Mouse (Mus musculus): ENCODE results near the gene B9d2. TPM values are rescaled to one million over a fixed set of nuclear protein-coding genes. Genes with fewer than 3 reads are reported as not detected.

Gene B9d2
- polyA plus RNA-seq, 1 experiment: 40.7 TPM

DNA sequence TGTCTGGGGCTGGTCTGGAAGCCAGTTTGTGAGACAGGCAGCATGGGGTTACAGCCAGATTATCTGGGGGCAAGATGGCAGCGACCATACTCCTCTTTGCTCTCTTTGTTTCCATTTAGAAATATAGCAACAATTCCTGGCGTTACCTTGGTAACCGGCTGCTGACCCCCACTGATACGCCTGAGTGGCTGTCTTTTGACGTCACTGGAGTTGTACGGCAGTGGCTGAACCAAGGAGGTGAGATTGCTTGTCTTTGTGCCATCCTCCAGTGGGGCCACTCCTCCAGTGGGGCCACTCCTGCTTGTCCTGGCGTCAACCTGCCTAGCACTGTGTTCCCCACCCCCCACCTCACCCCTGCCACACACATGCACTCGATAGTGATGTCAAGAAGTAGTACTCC lies 13.5 kb downstream of the B9d2 start:
- Histone ChIP-seq H3K27me3 (ENCODE audit: control insufficient read depth, insufficient read depth, insufficient read length) (no peaks in the 10 kb centered on the region), H3ac (ENCODE audit: control insufficient read depth, insufficient read length) (no peak overlapping the region), H3K79me2 (ENCODE audit: control insufficient read depth, insufficient read depth) (peaks cover 11% of the 10 kb centered on the region), H3K4me3 (no peak overlapping the region), H3K4me2 (ENCODE audit: low read depth) (no peak overlapping the region), H3K36me3 (ENCODE audit: control insufficient read depth, insufficient read depth) (peaks cover 16% of the 10 kb centered on the region)
- TF ChIP-seq USF1 (IDR thresholded peaks at IDR 0.05; ENCODE audit: low read depth) (no peak), E2F4 (IDR thresholded peaks at IDR 0.05; ENCODE audit: insufficient read depth) (no peak), MYOD1 (IDR thresholded peaks at IDR 0.05; ENCODE audit: control insufficient read depth in 1 of 3, insufficient read length in 2 of 3, low read depth in 2 of 3) (no peak)

DNA sequence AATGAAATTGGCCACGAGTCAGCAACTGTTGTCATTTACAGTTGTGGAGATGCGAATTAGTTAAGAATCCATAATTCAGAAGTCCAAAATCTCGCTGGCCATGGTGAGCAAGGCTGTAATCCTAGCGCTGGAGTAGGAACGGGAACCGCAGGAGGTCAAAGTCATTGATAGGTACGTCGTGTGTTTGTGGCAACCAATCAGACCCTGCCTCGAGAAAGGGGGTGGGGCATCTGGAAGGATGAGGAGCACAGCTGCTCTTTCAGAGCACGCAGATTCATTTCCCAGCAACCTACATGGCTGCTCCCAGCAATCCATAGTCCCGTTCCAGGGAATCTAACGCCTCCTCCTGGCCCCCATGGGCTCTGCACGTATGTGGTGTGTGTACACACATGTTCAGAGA lies 19.3 kb downstream of the B9d2 start:
- Histone ChIP-seq H3K4me2 (ENCODE audit: low read depth) (no peak overlapping the region), H3K79me2 (ENCODE audit: control insufficient read depth, insufficient read depth) (no peaks in the 10 kb centered on the region), H3ac (ENCODE audit: control insufficient read depth, insufficient read length) (no peak overlapping the region), H3K36me3 (ENCODE audit: control insufficient read depth, insufficient read depth) (peaks cover 32% of the 10 kb centered on the region), H3K27me3 (ENCODE audit: control insufficient read depth, insufficient read depth, insufficient read length) (no peaks in the 10 kb centered on the region), H3K4me3 (no peak overlapping the region)
- TF ChIP-seq POLR2A (IDR thresholded peaks at IDR 0.05; ENCODE audit: insufficient read length, low read depth): no peak
- TF ChIP-seq TCF12 (IDR thresholded peaks at IDR 0.05; ENCODE audit: insufficient read depth, poor library complexity, severe bottlenecking): no peak
- TF ChIP-seq POLR2AphosphoS2 (IDR thresholded peaks at IDR 0.05; ENCODE audit: insufficient read length, low read depth): no peak
- TF ChIP-seq MYOD1 (IDR thresholded peaks at IDR 0.05; ENCODE audit: control insufficient read depth in 1 of 3, insufficient read length in 2 of 3, low read depth in 2 of 3): no peak
- no peak for TF ChIP-seq USF1 (IDR thresholded peaks at IDR 0.05; ENCODE audit: low read depth)
- TF ChIP-seq MAX (IDR thresholded peaks at IDR 0.05; ENCODE audit: low read depth): no peak
- no peak for TF ChIP-seq SRF (IDR thresholded peaks at IDR 0.05; ENCODE audit: control insufficient read depth, insufficient read length, low read depth)
- no peak for TF ChIP-seq MYOG (IDR thresholded peaks at IDR 0.05; ENCODE audit: control insufficient read depth in 1 of 3, insufficient read depth in 1 of 3, insufficient read length in 2 of 3, low read depth in 2 of 3)
- TF ChIP-seq REST (IDR thresholded peaks at IDR 0.05; ENCODE audit: insufficient read depth, insufficient read length): no peak
- TF ChIP-seq CEBPB (IDR thresholded peaks at IDR 0.05; ENCODE audit: insufficient read depth, poor library complexity, severe bottlenecking): no peak
- no peak for TF ChIP-seq E2F4 (IDR thresholded peaks at IDR 0.05; ENCODE audit: insufficient read depth)
- no peak for TF ChIP-seq TCF3 (IDR thresholded peaks at IDR 0.05; ENCODE audit: insufficient read length, low read depth)

DNA sequence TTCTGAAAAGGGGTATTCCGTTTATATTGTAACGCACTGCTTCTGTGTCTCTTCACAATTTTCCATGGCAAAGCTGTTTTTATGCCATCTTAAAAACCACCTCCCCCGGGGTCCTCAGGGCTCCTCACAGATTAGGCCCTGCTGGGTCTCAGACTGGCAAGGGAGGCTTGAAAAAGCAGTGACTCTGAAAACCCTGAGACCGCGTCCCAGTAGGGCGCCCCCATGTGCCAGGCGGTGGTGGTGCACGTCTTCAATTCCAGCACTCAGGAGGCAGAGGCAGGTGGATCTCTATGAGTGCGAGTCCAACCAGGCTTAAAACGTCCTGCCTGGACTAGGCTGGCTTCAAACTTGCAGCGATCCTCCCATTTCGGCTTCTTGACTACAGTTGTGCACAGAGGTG lies 20.2 kb downstream of the B9d2 start:
- no peak for TF ChIP-seq MAX (IDR thresholded peaks at IDR 0.05; ENCODE audit: low read depth)
- no peak for TF ChIP-seq TCF3 (IDR thresholded peaks at IDR 0.05; ENCODE audit: insufficient read length, low read depth)
- no peak for TF ChIP-seq REST (IDR thresholded peaks at IDR 0.05; ENCODE audit: insufficient read depth, insufficient read length)
- no peak for TF ChIP-seq POLR2AphosphoS2 (IDR thresholded peaks at IDR 0.05; ENCODE audit: insufficient read length, low read depth)
- no peak for TF ChIP-seq POLR2A (IDR thresholded peaks at IDR 0.05; ENCODE audit: insufficient read length, low read depth)
- TF ChIP-seq CEBPB (IDR thresholded peaks at IDR 0.05; ENCODE audit: insufficient read depth, poor library complexity, severe bottlenecking): no peak
- no peak for TF ChIP-seq MYOG (IDR thresholded peaks at IDR 0.05; ENCODE audit: control insufficient read depth in 1 of 3, insufficient read depth in 1 of 3, insufficient read length in 2 of 3, low read depth in 2 of 3)
- no peak for TF ChIP-seq SRF (IDR thresholded peaks at IDR 0.05; ENCODE audit: control insufficient read depth, insufficient read length, low read depth)
- no peak for TF ChIP-seq MYOD1 (IDR thresholded peaks at IDR 0.05; ENCODE audit: control insufficient read depth in 1 of 3, insufficient read length in 2 of 3, low read depth in 2 of 3)
- no peak for TF ChIP-seq USF1 (IDR thresholded peaks at IDR 0.05; ENCODE audit: low read depth)
- no peak for TF ChIP-seq E2F4 (IDR thresholded peaks at IDR 0.05; ENCODE audit: insufficient read depth)
- H3K36me3 ChIP-seq (ENCODE audit: control insufficient read depth, insufficient read depth): peaks cover 27% of the 10 kb centered on the region
- H3K4me3 ChIP-seq: no peak overlapping the region
- H3K79me2 ChIP-seq (ENCODE audit: control insufficient read depth, insufficient read depth): no peaks in the 10 kb centered on the region
- no peaks in the 10 kb centered on the region for H3K27me3 ChIP-seq (ENCODE audit: control insufficient read depth, insufficient read depth, insufficient read length)
- H3K4me2 ChIP-seq (ENCODE audit: low read depth): no peak overlapping the region
- H3ac ChIP-seq (ENCODE audit: control insufficient read depth, insufficient read length): no peak overlapping the region

DNA sequence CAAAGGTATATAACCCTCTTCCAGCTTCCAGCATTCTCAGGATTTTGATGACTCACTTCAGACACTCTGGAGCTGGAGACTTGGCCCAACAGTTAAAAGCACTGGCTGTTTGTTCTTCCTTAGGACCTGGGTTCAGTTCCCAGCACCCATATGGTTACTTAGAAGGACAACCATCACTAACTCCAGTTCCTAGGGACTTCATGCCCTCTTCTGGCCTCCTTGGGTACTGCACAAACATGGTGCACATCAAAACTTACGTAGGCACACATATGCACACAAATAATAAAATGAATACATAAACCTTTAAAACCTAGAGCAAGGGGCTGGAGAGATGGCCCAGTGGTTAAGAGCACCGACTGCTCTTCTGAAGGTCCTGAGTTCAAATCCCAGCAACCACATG lies 21.8 kb downstream of the B9d2 start:
- H3K27me3 ChIP-seq (ENCODE audit: control insufficient read depth, insufficient read depth, insufficient read length): no peaks in the 10 kb centered on the region
- no peak overlapping the region for H3K4me3 ChIP-seq
- H3K4me2 ChIP-seq (ENCODE audit: low read depth): no peak overlapping the region
- peaks cover 24% of the 10 kb centered on the region for H3K36me3 ChIP-seq (ENCODE audit: control insufficient read depth, insufficient read depth)
- H3K79me2 ChIP-seq (ENCODE audit: control insufficient read depth, insufficient read depth): no peaks in the 10 kb centered on the region
- H3ac ChIP-seq (ENCODE audit: control insufficient read depth, insufficient read length): no peak overlapping the region
- TF ChIP-seq MYOD1 (IDR thresholded peaks at IDR 0.05; ENCODE audit: control insufficient read depth in 1 of 3, insufficient read length in 2 of 3, low read depth in 2 of 3): no peak
- TF ChIP-seq E2F4 (IDR thresholded peaks at IDR 0.05; ENCODE audit: insufficient read depth): no peak
- TF ChIP-seq TCF3 (IDR thresholded peaks at IDR 0.05; ENCODE audit: insufficient read length, low read depth): no peak
- TF ChIP-seq POLR2AphosphoS2 (IDR thresholded peaks at IDR 0.05; ENCODE audit: insufficient read length, low read depth): no peak
- TF ChIP-seq REST (IDR thresholded peaks at IDR 0.05; ENCODE audit: insufficient read depth, insufficient read length): no peak
- no peak for TF ChIP-seq MAX (IDR thresholded peaks at IDR 0.05; ENCODE audit: low read depth)
- no peak for TF ChIP-seq SRF (IDR thresholded peaks at IDR 0.05; ENCODE audit: control insufficient read depth, insufficient read length, low read depth)
- no peak for TF ChIP-seq CEBPB (IDR thresholded peaks at IDR 0.05; ENCODE audit: insufficient read depth, poor library complexity, severe bottlenecking)
- TF ChIP-seq POLR2A (IDR thresholded peaks at IDR 0.05; ENCODE audit: insufficient read length, low read depth): no peak
- no peak for TF ChIP-seq TCF12 (IDR thresholded peaks at IDR 0.05; ENCODE audit: insufficient read depth, poor library complexity, severe bottlenecking)
- TF ChIP-seq MYOG (IDR thresholded peaks at IDR 0.05; ENCODE audit: control insufficient read depth in 1 of 3, insufficient read depth in 1 of 3, insufficient read length in 2 of 3, low read depth in 2 of 3): no peak

DNA sequence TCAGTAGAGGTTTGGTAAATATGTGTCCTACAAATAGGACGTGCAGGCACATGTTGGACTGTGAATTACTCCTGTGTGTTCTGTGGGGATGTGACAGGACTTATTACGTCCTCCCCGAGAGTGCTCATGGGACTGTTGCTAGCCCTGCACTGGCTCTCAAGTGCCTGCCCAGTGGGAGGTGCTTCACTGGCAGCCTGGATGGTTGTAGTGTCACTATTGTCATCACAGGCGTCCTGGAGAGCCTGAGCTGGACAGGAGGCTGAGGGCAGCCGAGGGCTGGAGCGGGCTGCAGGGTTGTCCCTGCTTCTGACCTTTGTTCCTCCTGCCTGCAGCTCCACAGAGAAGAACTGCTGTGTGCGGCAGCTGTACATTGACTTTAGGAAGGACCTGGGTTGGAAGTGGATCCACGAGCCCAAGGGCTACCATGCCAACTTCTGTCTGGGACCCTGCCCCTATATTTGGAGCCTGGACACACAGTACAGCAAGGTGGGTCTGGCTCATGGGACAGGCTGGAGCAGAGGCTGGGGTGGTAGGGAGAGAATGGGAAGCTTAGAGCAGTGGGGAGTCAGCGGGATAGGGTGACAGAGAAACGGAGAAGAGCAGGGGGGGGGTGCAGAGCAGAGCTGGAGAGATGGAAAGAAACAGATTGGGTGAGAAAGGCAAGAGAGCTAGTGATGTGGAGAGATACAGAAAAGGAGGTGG lies 23.4 kb downstream of the B9d2 start:
- Histone ChIP-seq H3K4me3 (no peak overlapping the region), H3K27me3 (ENCODE audit: control insufficient read depth, insufficient read depth, insufficient read length) (no peaks in the 10 kb centered on the region), H3K4me2 (ENCODE audit: low read depth) (no peak overlapping the region), H3K36me3 (ENCODE audit: control insufficient read depth, insufficient read depth) (peaks cover 19% of the 10 kb centered on the region), H3K79me2 (ENCODE audit: control insufficient read depth, insufficient read depth) (no peaks in the 10 kb centered on the region), H3ac (ENCODE audit: control insufficient read depth, insufficient read length) (no peak overlapping the region)
- TF ChIP-seq REST (IDR thresholded peaks at IDR 0.05; ENCODE audit: insufficient read depth, insufficient read length): no peak
